Comparison of ENCODE assay signal across 8 mouse cellular contexts in the genomic region with DNA sequence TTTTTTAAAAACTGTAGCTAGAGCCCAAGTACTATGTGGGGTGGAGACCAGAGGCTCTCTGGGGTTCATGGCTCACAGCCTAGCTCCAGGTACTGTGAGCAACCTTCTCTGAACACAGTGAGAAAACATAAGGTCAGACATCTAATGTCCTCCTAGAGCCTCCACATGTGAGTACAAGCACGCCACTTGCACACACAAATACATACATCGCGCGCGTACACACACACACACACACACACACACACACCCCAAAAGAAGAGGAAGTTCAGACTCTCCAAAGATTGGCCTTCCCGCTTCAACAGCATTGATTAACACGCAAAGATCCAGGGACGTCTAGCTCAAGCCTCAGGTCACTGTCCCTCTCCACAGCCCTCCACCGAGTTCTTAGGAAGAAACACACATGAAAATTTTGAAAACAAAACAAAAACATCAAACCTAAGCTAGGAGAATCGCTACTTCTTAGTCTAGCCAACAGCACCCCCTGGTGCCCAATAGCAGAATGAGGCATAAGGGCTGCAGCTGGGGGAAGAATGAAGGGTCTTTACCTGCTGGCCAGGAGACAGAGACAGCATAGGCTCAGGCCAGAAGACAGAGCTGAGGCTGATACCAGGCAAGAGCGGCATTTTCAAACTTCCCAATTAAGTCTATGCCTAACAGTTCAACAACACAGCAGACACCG.
DNase-seq lines count a peak whose midpoint lies in the region; ATAC-seq and TF ChIP-seq lines count a peak whose summit lies in the region.

No protein-coding gene starts in this region.

- no peak overlapping the region for H3K4me3 ChIP-seq in layer of hippocampus, adult 2 months
- H3K4me3 ChIP-seq in bone marrow, adult 2 months (replicated peaks; ENCODE audit: control insufficient read depth, low read depth, low read length), result peak overlapping the region; percentile 38
- peak overlapping the region; percentile 14; the same call in 1 of the 2 replicates for H3K4me3 ChIP-seq in liver, embryonic 12.5 days

- H3K36me3 ChIP-seq in liver, embryonic 12.5 days, result no peaks in the 10 kb centered on the region

- H3K9me3 ChIP-seq in liver, embryonic 12.5 days (replicated peaks), result peaks cover 4% of the 10 kb centered on the region; the same call in 1 of the 2 replicates

- peak; percentile 50 for ATAC-seq in inflammation-experienced regulatory T-cells, adult 6 months
- no peak for ATAC-seq in liver, embryonic 12.5 days

- H3K27ac ChIP-seq in layer of hippocampus, adult 2 months, result no peak overlapping the region
- no peak overlapping the region for H3K27ac ChIP-seq in bone marrow, adult 2 months (ENCODE audit: control insufficient read depth, insufficient read depth, low read depth, low read length, poor library complexity)
- no peak overlapping the region for H3K27ac ChIP-seq in liver, embryonic 12.5 days

- H3K4me1 ChIP-seq in bone marrow, adult 2 months (ENCODE audit: control insufficient read depth, insufficient read depth, low read length), result peaks cover 2% of the 10 kb centered on the region; the same call in 1 of the 2 replicates
- H3K4me1 ChIP-seq in liver, embryonic 12.5 days, result peaks cover 8% of the 10 kb centered on the region; the same call in 1 of the 2 replicates

- no peaks in the 10 kb centered on the region for H3K27me3 ChIP-seq in liver, embryonic 12.5 days (replicated peaks)

- H3K4me2 ChIP-seq in liver, embryonic 12.5 days, result peak overlapping the region; percentile 46

- peak; percentile 91 for TF ChIP-seq CTCF in layer of hippocampus, adult 2 months (conservative IDR thresholded peaks at IDR 0.05)
- peak; percentile 51; the same call in 1 of the 2 replicates for TF ChIP-seq CTCF in bone marrow, adult 2 months (IDR thresholded peaks at IDR 0.05; ENCODE audit: control insufficient read depth, insufficient read depth, low read length)

- peak; percentile 42 to 68 for DNase-seq in layer of hippocampus, adult 2 months (ENCODE audit: low spot score in 2 of 2)
- DNase-seq in layer of hippocampus, adult 9-10 months (ENCODE audit: low spot score), result no peak
- DNase-seq in frontal cortex, postnatal 25 days (ENCODE audit: low spot score in 2 of 2), result peak; percentile 51 to 52
- DNase-seq in naive thymus-derived CD4-positive, alpha-beta T cell, adult 2 months (ENCODE audit: low read depth), result peak; percentile 80
- DNase-seq in thymus, postnatal 0 days (ENCODE audit: low spot score), result peak; percentile 69

- no peak overlapping the region for H3K9ac ChIP-seq in liver, embryonic 12.5 days

- 10% methylated on average over 12 of the region's 12 CpGs for WGBS in bone marrow, adult 2 months
- 32% methylated on average over 12 of the region's 12 CpGs for WGBS in liver, embryonic 12.5 days (ENCODE audit: insufficient replicate concordance)

- no peak for TF ChIP-seq POLR2A in bone marrow, adult 2 months (IDR thresholded peaks at IDR 0.05; ENCODE audit: borderline replicate concordance, control insufficient read depth, low read depth, low read length)
